Mouse (Mus musculus): ENCODE measurements around the gene Bhlhb9. TPM values are rescaled to one million over a fixed set of nuclear protein-coding genes. Genes with fewer than 3 reads are reported as not detected.

The Bhlhb9 gene
- polyA plus RNA-seq, 1 experiment from 2014 or later: 71.2 TPM

- H3K27me3 ChIP-seq (ENCODE audit: control insufficient read depth, insufficient read depth, low read length): no peaks in the 10 kb centered on the region
- no peak overlapping the region for H3K27ac ChIP-seq (ENCODE audit: low read length)
- H3K4me1 ChIP-seq (ENCODE audit: control insufficient read depth, insufficient read depth, low read length): no peaks in the 10 kb centered on the region
- WGBS: 82% methylated on average over 1 of the region's 1 CpGs
- no peak for ATAC-seq (replicated peaks; ENCODE audit: extremely low read depth, insufficient read depth, low FRiP score)
- H3K36me3 ChIP-seq (ENCODE audit: control insufficient read depth, insufficient read depth): no peaks in the 10 kb centered on the region
- no peaks in the 10 kb centered on the region for H3K9me3 ChIP-seq (replicated peaks; ENCODE audit: control insufficient read depth, low read length)
- no peak overlapping the region for H3K4me3 ChIP-seq (ENCODE audit: low read length)
- no peak overlapping the region for H3K4me2 ChIP-seq (ENCODE audit: low read depth, low read length)
- no peak overlapping the region for H3K9ac ChIP-seq (ENCODE audit: low read length)
Observed at GRCm38 (mm10) chrX:135879626-135880025, 82.2 kb downstream of the Bhlhb9 start.

- no peaks in the 10 kb centered on the region for H3K9me3 ChIP-seq (replicated peaks; ENCODE audit: control insufficient read depth, low read length)
- peaks cover 8% of the 10 kb centered on the region; the same call in 1 of the 2 replicates for H3K36me3 ChIP-seq (ENCODE audit: control insufficient read depth, insufficient read depth)
- H3K9ac ChIP-seq (ENCODE audit: low read length): peak overlapping the region; percentile 84
- H3K4me3 ChIP-seq (ENCODE audit: low read length): peak overlapping the region; percentile 73
- peak overlapping the region; percentile 62 for H3K4me2 ChIP-seq (ENCODE audit: low read depth, low read length)
- H3K4me1 ChIP-seq (ENCODE audit: control insufficient read depth, insufficient read depth, low read length): no peaks in the 10 kb centered on the region
- H3K27me3 ChIP-seq (ENCODE audit: control insufficient read depth, insufficient read depth, low read length): no peaks in the 10 kb centered on the region
- peak overlapping the region; percentile 78 for H3K27ac ChIP-seq (ENCODE audit: low read length)
- ATAC-seq (replicated peaks; ENCODE audit: extremely low read depth, insufficient read depth, low FRiP score): peak; percentile 96
- 10% methylated on average over 41 of the region's 41 CpGs for WGBS
Observed at GRCm38 (mm10) chrX:135885411-135886233, 88.2 kb downstream of the Bhlhb9 start.

- Histone ChIP-seq H3K4me3 (ENCODE audit: low read length) (peak overlapping the region; percentile 73), H3K4me2 (ENCODE audit: low read depth, low read length) (peak overlapping the region; percentile 62), H3K27ac (ENCODE audit: low read length) (peak overlapping the region; percentile 78), H3K27me3 (ENCODE audit: control insufficient read depth, insufficient read depth, low read length) (no peaks in the 10 kb centered on the region), H3K9me3 (replicated peaks; ENCODE audit: control insufficient read depth, low read length) (no peaks in the 10 kb centered on the region), H3K9ac (ENCODE audit: low read length) (peak overlapping the region; percentile 84), H3K4me1 (ENCODE audit: control insufficient read depth, insufficient read depth, low read length) (no peaks in the 10 kb centered on the region), H3K36me3 (ENCODE audit: control insufficient read depth, insufficient read depth) (peaks cover 8% of the 10 kb centered on the region; the same call in 1 of the 2 replicates)
- peak; percentile 43 for ATAC-seq (replicated peaks; ENCODE audit: extremely low read depth, insufficient read depth, low FRiP score)
- WGBS: 14% methylated on average over 9 of the region's 11 CpGs
Observed at GRCm38 (mm10) chrX:135886234-135886585, 88.8 kb downstream of the Bhlhb9 start.

GRCm38 (mm10) chrX:135916580-135916979 is 119.2 kb downstream of the Bhlhb9 start:
- Histone ChIP-seq H3K9ac (ENCODE audit: low read length) (no peak overlapping the region), H3K36me3 (ENCODE audit: control insufficient read depth, insufficient read depth) (no peaks in the 10 kb centered on the region), H3K27me3 (ENCODE audit: control insufficient read depth, insufficient read depth, low read length) (no peaks in the 10 kb centered on the region), H3K4me1 (ENCODE audit: control insufficient read depth, insufficient read depth, low read length) (no peaks in the 10 kb centered on the region), H3K27ac (ENCODE audit: low read length) (no peak overlapping the region), H3K4me2 (ENCODE audit: low read depth, low read length) (no peak overlapping the region), H3K4me3 (ENCODE audit: low read length) (no peak overlapping the region), H3K9me3 (replicated peaks; ENCODE audit: control insufficient read depth, low read length) (no peaks in the 10 kb centered on the region)
- WGBS: 90% methylated on average over 4 of the region's 4 CpGs
- ATAC-seq (replicated peaks; ENCODE audit: extremely low read depth, insufficient read depth, low FRiP score): no peak

- H3K4me3 ChIP-seq (ENCODE audit: low read length): no peak overlapping the region
- H3K9ac ChIP-seq (ENCODE audit: low read length): no peak overlapping the region
- no peaks in the 10 kb centered on the region for H3K9me3 ChIP-seq (replicated peaks; ENCODE audit: control insufficient read depth, low read length)
- H3K27me3 ChIP-seq (ENCODE audit: control insufficient read depth, insufficient read depth, low read length): no peaks in the 10 kb centered on the region
- no peak for ATAC-seq (replicated peaks; ENCODE audit: extremely low read depth, insufficient read depth, low FRiP score)
- H3K36me3 ChIP-seq (ENCODE audit: control insufficient read depth, insufficient read depth): no peaks in the 10 kb centered on the region
- WGBS: 87% methylated on average over 1 of the region's 1 CpGs
- no peak overlapping the region for H3K27ac ChIP-seq (ENCODE audit: low read length)
- H3K4me1 ChIP-seq (ENCODE audit: control insufficient read depth, insufficient read depth, low read length): no peaks in the 10 kb centered on the region
- no peak overlapping the region for H3K4me2 ChIP-seq (ENCODE audit: low read depth, low read length)
Observed at GRCm38 (mm10) chrX:135917116-135917515, 119.7 kb downstream of the Bhlhb9 start.

GRCm38 (mm10) chrX:135922162-135922561 is 124.8 kb downstream of the Bhlhb9 start:
- Histone ChIP-seq H3K9ac (ENCODE audit: low read length) (no peak overlapping the region), H3K36me3 (ENCODE audit: control insufficient read depth, insufficient read depth) (no peaks in the 10 kb centered on the region), H3K4me2 (ENCODE audit: low read depth, low read length) (no peak overlapping the region), H3K9me3 (replicated peaks; ENCODE audit: control insufficient read depth, low read length) (no peaks in the 10 kb centered on the region), H3K4me1 (ENCODE audit: control insufficient read depth, insufficient read depth, low read length) (no peaks in the 10 kb centered on the region), H3K27me3 (ENCODE audit: control insufficient read depth, insufficient read depth, low read length) (no peaks in the 10 kb centered on the region), H3K4me3 (ENCODE audit: low read length) (no peak overlapping the region), H3K27ac (ENCODE audit: low read length) (no peak overlapping the region)
- ATAC-seq (replicated peaks; ENCODE audit: extremely low read depth, insufficient read depth, low FRiP score): no peak
- WGBS: 77% methylated on average over 7 of the region's 7 CpGs

- ATAC-seq (replicated peaks; ENCODE audit: extremely low read depth, insufficient read depth, low FRiP score): no peak
- Histone ChIP-seq H3K4me3 (ENCODE audit: low read length) (no peak overlapping the region), H3K27me3 (ENCODE audit: control insufficient read depth, insufficient read depth, low read length) (no peaks in the 10 kb centered on the region), H3K4me1 (ENCODE audit: control insufficient read depth, insufficient read depth, low read length) (no peaks in the 10 kb centered on the region), H3K9ac (ENCODE audit: low read length) (no peak overlapping the region), H3K27ac (ENCODE audit: low read length) (no peak overlapping the region), H3K9me3 (replicated peaks; ENCODE audit: control insufficient read depth, low read length) (no peaks in the 10 kb centered on the region), H3K4me2 (ENCODE audit: low read depth, low read length) (no peak overlapping the region), H3K36me3 (ENCODE audit: control insufficient read depth, insufficient read depth) (no peaks in the 10 kb centered on the region)
- 43% methylated on average over 3 of the region's 3 CpGs for WGBS
Observed at GRCm38 (mm10) chrX:135925911-135926310, 128.5 kb downstream of the Bhlhb9 start.

- Histone ChIP-seq H3K27ac (ENCODE audit: low read length) (no peak overlapping the region), H3K9me3 (replicated peaks; ENCODE audit: control insufficient read depth, low read length) (no peaks in the 10 kb centered on the region), H3K27me3 (ENCODE audit: control insufficient read depth, insufficient read depth, low read length) (no peaks in the 10 kb centered on the region), H3K4me3 (ENCODE audit: low read length) (no peak overlapping the region), H3K36me3 (ENCODE audit: control insufficient read depth, insufficient read depth) (no peaks in the 10 kb centered on the region), H3K4me1 (ENCODE audit: control insufficient read depth, insufficient read depth, low read length) (no peaks in the 10 kb centered on the region), H3K9ac (ENCODE audit: low read length) (no peak overlapping the region), H3K4me2 (ENCODE audit: low read depth, low read length) (no peak overlapping the region)
- no peak for ATAC-seq (replicated peaks; ENCODE audit: extremely low read depth, insufficient read depth, low FRiP score)
Observed at GRCm38 (mm10) chrX:135928588-135928987, 131.2 kb downstream of the Bhlhb9 start.

- 33% methylated on average over 1 of the region's 1 CpGs for WGBS
- ATAC-seq (replicated peaks; ENCODE audit: extremely low read depth, insufficient read depth, low FRiP score): no peak
- Histone ChIP-seq H3K36me3 (ENCODE audit: control insufficient read depth, insufficient read depth) (no peaks in the 10 kb centered on the region), H3K4me1 (ENCODE audit: control insufficient read depth, insufficient read depth, low read length) (peaks cover 2% of the 10 kb centered on the region; the same call in 1 of the 2 replicates), H3K9ac (ENCODE audit: low read length) (no peak overlapping the region), H3K27me3 (ENCODE audit: control insufficient read depth, insufficient read depth, low read length) (no peaks in the 10 kb centered on the region), H3K4me3 (ENCODE audit: low read length) (no peak overlapping the region), H3K9me3 (replicated peaks; ENCODE audit: control insufficient read depth, low read length) (no peaks in the 10 kb centered on the region), H3K27ac (ENCODE audit: low read length) (no peak overlapping the region), H3K4me2 (ENCODE audit: low read depth, low read length) (no peak overlapping the region)
Observed at GRCm38 (mm10) chrX:135936452-135936851, 139.1 kb downstream of the Bhlhb9 start.
